Mouse (Mus musculus) midbrain, embryonic 16.5 days (tissue): Measurements from ENCODE around the gene Frs3. TPM values are rescaled to one million over a fixed set of nuclear protein-coding genes. Genes with fewer than 3 reads are reported as not detected.

Experiments
- ATAC-seq: fragments of 200-750 bp; cut with Nextera tagmentation; 2 replicates; pipeline ENCODE4 v1.8.0; 2017; ENCODE audit warnings: moderate TSS enrichment
- H3K27ac ChIP-seq: fragments of 300-500 bp; sonication (generic); 2 replicates; pipeline ENCODE4 v1.5.1; 2014; ENCODE audit warnings: mild to moderate bottlenecking, low read length, mixed read lengths
- H3K27me3 ChIP-seq: fragments of 300-500 bp; sonication (generic); 2 replicates; pipeline ENCODE4 v1.6.1; 2014; ENCODE audit warnings: low read depth, low read length, mixed read lengths; ENCODE audit not compliant: control insufficient read depth, insufficient read depth
- H3K36me3 ChIP-seq: fragments of 300-500 bp; sonication (generic); 2 replicates; pipeline ENCODE4 v1.6.1; 2014; ENCODE audit warnings: mild to moderate bottlenecking, low read length, moderate library complexity, mixed read lengths; ENCODE audit not compliant: control insufficient read depth, insufficient read depth
- H3K4me1 ChIP-seq: fragments of 300-500 bp; sonication (generic); 2 replicates; pipeline ENCODE4 v1.6.1; 2014; ENCODE audit warnings: mild to moderate bottlenecking, low read length, mixed read lengths; ENCODE audit not compliant: control insufficient read depth, insufficient read depth
- H3K4me2 ChIP-seq: fragments of 300-500 bp; sonication (generic); 2 replicates; pipeline ENCODE4 v1.6.1; 2014; ENCODE audit warnings: mild to moderate bottlenecking, low read length, mixed read lengths
- H3K4me3 ChIP-seq: fragments of 300-500 bp; sonication (generic); 2 replicates; pipeline ENCODE4 v1.5.1; 2014; ENCODE audit warnings: low read depth, mild to moderate bottlenecking, low read length, moderate library complexity, mixed read lengths
- H3K9ac ChIP-seq: fragments of 300-500 bp; sonication (generic); 2 replicates; pipeline ENCODE4 v1.6.1; 2014; ENCODE audit warnings: low read depth, low read length, mixed read lengths
- H3K9me3 ChIP-seq: fragments of 300-500 bp; sonication (generic); replicated peaks from 2 replicates; pipeline ENCODE4 v1.6.1; 2014; ENCODE audit warnings: mild to moderate bottlenecking, low read length, mixed read lengths; ENCODE audit not compliant: control insufficient read depth, poor library complexity, severe bottlenecking
- WGBS: fragments of 180-500 bp; shearing (Covaris S2); extraction: QIAGEN DNeasy Blood & Tissue Kit; methylation state at CpG from one replicate; pipeline ENCODE4 v1.1.7; 2014; 5-methylcytosine and 5-hydroxymethylcytosine counted together
- polyA plus RNA-seq: library from polyadenylated mRNA; unstranded; fragments of >200 nt; fragmentation: Nextera tagmentation; extraction: Ambion mirVana; gene quantifications from 2 replicates; pipeline ENCODE4 v1.2.1, GENCODE M21; 2015

Gene Frs3
- polyA plus RNA-seq, 1 experiment from 2014 or later, result 54.1 TPM

DNA sequence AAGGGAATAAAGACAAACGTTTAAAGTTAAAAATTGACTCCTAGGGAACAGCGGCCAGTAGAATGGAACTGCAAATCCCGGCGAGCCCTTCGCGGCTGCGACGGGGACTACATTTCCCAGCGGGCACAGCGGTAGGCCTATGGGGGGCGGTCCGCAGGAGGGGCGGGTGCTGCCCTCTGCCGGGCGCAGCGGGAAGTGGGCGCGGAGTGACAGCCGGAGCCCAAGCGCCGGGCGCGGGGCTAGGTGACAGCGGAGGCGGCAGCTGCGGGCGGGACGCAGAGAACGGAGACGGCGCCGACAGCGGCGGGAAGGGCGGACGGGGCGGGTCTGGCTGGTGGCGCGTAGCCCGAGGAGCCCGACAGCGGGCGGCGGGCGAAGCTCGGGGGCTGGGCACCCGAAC lies 48.0 kb downstream of the Frs3 start, which contains the start of gene Tfeb:
Tfeb (plus strand) TSS at position 175 of the 400 bp plus-strand sequence.
- no peaks in the 10 kb centered on the region for H3K36me3 ChIP-seq
- H3K4me3 ChIP-seq, result peak within 1 kb of the TSS; percentile 65
- H3K4me2 ChIP-seq, result peak within 1 kb of the TSS; percentile 94
- peak within 1 kb of the TSS; percentile 68 for H3K9ac ChIP-seq
- no peaks in the 10 kb centered on the region for H3K9me3 ChIP-seq
- H3K27ac ChIP-seq, result no peak within 1 kb of the TSS
- WGBS, result under 1% methylated on average over 38 of the region's 47 CpGs
- H3K4me1 ChIP-seq, result peaks cover 15% of the 10 kb centered on the region
- ATAC-seq, result peak; percentile 81
- H3K27me3 ChIP-seq, result peaks cover 17% of the 10 kb centered on the region

DNA sequence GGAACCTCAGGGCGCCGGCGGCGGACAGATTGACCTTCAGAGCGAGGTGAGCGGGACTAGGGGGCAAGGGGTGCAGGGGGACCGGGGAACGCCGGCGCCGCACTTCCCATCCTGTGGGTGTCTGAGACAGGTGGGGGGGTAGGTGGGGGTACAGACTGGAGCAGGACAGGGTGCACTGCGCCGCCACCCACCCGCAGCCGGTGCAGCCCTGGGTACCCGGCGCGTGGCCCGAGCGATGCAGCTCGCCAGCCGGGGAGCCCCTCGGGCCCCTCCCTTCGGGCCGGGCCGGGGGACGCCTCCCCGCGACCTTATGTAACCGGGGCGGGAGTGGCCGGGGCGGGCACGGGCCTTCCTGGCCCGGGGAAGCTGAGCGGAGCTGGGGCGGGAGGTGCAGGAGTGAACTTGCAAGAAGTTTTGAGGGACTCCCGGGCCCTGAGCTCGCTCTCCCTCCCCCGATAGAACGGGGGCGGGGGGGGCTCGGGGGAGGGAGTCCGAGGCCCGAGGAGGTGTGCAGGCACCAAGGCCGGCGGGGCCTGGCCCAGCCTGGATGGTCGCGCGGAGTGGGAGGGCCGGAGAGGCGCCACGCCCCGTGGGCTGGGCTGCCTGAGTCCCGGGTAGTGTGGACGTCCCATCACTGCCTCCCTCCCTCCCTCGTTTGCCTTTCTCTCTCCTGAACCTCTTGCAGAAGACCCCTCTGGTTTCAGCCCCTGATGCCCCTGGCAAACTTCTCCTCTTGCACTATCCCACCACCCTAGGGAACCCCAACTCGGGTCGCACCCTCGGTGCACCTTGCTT lies 48.6 kb downstream of the Frs3 start:
- Histone ChIP-seq H3K9me3 (no peaks in the 10 kb centered on the region), H3K4me2 (peak overlapping the region; percentile 94), H3K27ac (no peak overlapping the region), H3K4me3 (peak overlapping the region; percentile 65), H3K4me1 (peaks cover 15% of the 10 kb centered on the region), H3K9ac (peak overlapping the region; percentile 68), H3K27me3 (peaks cover 17% of the 10 kb centered on the region), H3K36me3 (no peaks in the 10 kb centered on the region)
- ATAC-seq, result peak; percentile 78
- WGBS, result under 1% methylated on average over 35 of the region's 60 CpGs

DNA sequence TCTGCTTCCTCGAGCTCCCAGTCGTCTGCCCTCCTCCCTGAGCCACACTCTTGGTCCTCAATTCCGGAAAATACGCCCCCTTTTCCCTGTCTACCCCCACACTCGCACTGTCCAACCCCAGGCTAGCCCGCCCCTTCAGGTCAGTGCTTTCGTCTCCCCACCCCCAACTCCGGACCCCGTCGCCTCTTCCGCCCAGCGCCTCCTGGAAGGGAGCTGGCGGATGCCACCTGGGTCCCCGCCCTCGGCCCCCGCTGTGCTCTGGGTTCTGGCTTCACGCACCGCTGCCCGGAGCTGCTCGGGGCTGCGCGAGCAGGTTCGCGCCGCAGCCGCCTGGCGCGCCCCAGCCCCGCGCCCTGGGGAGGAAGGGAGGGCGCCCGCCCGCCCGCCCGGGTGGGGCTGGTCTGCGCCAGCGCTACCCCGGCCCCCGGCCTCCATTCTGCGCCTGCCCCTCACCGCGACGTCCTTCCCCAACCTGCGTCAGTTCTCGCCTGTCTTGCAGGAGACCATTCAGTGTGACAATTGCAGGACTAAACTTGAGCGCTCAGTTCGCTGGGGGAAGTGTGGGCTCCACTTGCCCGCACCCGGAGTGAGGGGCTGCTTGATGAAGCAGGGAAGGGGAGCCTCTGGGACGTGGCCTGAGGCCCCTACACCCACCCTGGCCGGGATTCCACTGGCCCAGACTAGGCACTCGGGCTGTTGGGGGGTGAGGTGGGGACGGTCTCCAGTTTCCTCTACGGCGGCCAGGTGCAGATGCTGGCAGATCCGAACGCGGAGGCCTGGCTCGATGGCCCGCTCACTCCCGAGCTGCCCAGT lies 49.4 kb downstream of the Frs3 start:
- Histone ChIP-seq H3K4me2 (peak overlapping the region; percentile 94), H3K27me3 (peaks cover 17% of the 10 kb centered on the region), H3K4me1 (peaks cover 15% of the 10 kb centered on the region), H3K36me3 (no peaks in the 10 kb centered on the region), H3K9me3 (no peaks in the 10 kb centered on the region), H3K4me3 (peak overlapping the region; percentile 65), H3K27ac (no peak overlapping the region), H3K9ac (peak overlapping the region; percentile 60)
- ATAC-seq, result peak; percentile 30
- WGBS, result under 1% methylated on average over 40 of the region's 61 CpGs

DNA sequence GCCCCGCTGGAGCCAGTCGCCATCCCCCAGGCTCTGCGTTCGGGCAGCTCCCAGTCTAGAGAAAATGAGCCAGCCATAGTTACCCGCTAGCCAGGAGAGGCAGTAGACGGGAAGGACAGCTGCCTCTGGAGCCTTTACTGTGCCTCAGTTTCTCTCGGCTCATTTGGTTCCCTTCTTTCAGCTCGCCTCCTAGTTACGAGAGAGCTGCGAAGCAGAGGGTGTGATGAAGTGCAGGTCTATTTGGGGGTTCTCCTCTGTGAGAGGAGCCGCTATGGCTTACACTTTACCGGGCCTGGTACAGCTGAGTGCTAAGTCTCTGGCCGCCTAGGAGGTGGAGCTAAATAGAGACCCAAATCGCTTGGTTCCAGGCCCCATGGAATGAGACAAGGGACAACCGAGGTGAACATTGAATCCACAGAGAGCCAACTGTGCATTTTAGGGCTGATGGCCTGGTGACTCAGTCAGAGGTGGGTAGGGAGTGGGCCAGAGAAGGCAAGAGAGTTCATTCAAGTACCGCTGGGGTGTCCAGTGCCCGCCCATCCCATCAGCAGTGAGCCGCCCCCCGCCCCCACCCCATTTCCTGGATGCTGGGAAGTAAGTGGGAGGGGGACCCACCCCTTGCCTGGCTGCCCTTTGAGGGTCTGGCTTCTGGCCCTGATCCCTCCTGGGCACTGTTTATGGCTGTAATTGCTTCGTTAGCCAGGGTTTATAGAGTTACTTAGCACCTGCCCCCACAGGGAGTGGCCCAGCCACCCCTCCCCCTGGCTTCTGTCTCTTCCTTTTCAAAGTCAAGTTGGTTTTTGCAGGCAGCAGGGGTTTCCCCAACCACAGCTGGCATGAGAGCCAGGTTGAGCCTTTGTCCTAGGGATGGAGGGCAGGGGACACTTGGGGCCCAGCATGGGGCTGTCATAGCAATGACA lies 50.3 kb downstream of the Frs3 start:
- Histone ChIP-seq H3K27ac (no peak overlapping the region), H3K4me1 (peaks cover 15% of the 10 kb centered on the region), H3K27me3 (peaks cover 17% of the 10 kb centered on the region), H3K36me3 (no peaks in the 10 kb centered on the region), H3K9ac (peak overlapping the region; percentile 60; the same call in 1 of the 2 replicates), H3K4me2 (peak overlapping the region; percentile 94), H3K9me3 (no peaks in the 10 kb centered on the region), H3K4me3 (no peak overlapping the region)
- 7% methylated on average over 20 of the region's 20 CpGs for WGBS
- no peak for ATAC-seq

DNA sequence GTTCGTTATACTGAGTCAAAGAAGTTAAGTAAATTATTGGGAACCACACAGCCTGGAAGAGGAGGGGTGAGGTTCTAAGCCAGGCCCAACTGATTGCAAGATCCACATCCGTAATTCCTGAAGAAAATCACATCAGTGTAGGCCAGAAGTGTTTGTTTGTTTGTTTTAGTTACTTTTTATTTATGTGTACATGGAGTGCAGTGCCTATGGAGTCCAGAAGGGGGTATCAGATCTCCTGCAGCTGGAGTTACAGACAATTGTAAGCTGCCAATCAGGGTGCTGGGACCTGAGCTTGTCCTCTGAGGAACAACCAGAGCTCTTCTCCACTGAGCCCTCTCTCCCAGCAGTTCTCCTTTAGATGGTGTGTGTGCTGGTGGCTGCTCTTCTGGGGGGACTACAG lies 51.4 kb downstream of the Frs3 start:
- Histone ChIP-seq H3K9me3 (no peaks in the 10 kb centered on the region), H3K27me3 (peaks cover 17% of the 10 kb centered on the region), H3K4me1 (peaks cover 15% of the 10 kb centered on the region), H3K27ac (no peak overlapping the region), H3K9ac (no peak overlapping the region), H3K36me3 (no peaks in the 10 kb centered on the region), H3K4me2 (no peak overlapping the region), H3K4me3 (no peak overlapping the region)
- 53% methylated on average over 2 of the region's 2 CpGs for WGBS
- ATAC-seq, result no peak

DNA sequence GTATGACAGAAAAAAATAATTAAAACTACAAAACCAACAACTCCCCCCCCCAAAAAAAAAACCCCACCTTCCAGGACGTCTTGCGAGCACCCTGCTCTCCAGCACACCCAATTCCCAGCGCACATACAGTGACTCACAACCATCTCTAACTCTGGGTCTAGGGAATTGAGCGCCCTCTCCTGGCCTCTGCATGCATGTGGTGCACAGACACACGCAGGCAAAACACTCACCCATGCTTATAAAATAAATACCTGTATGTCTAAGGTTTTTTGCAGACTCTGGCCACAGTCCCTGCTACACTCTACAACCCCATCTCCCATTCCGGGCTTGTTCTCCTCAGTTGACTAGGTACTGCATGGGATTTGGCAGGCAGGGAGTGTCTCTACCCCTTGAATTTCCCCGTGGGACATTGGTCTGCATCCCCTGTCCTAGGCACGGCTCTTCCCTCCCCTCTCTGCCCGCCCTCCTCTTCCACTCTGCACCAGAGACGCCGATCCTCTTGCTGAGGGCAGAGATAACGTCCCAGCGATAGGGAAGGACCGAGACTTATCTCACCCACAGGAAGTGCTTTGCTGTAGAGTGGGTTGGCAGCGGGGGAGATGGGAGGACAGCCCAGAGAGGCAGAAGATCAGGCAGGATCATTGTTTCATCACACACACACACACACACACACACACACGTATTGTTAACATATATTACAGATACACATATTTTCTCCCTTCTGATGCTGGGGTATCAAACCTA lies 54.3 kb downstream of the Frs3 start:
- no peak for ATAC-seq
- no peak overlapping the region for H3K27ac ChIP-seq

DNA sequence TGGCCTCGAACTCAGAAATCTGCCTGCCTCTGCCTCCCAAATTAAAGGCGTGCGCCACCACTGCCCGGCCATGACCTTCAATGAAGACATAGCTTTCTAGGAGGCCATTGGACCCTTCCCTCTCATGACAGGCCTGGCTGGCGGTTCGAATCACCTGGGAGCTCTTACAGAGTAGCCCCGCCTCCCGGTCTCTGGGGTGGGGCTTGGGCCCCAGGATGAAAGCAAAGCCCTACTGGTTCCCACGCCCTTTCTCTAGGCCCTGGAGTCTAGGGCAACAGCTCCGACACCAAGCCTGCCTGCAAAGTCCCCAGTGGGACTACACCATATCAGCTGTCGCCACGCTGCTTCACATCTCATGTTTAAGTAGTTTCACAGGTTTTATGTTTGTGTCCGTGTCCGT lies 55.3 kb downstream of the Frs3 start:
- H3K36me3 ChIP-seq, result no peaks in the 10 kb centered on the region
- WGBS, result 94% methylated on average over 14 of the region's 14 CpGs
- H3K4me1 ChIP-seq, result no peaks in the 10 kb centered on the region
- H3K27ac ChIP-seq, result no peak overlapping the region
- H3K9me3 ChIP-seq, result no peaks in the 10 kb centered on the region
- no peak overlapping the region for H3K9ac ChIP-seq
- H3K27me3 ChIP-seq, result peaks cover 3% of the 10 kb centered on the region; the same call in 1 of the 2 replicates
- H3K4me3 ChIP-seq, result no peak overlapping the region
- no peak for ATAC-seq
- H3K4me2 ChIP-seq, result no peak overlapping the region

More for the DNA sequence above, 54.3 kb downstream of the Frs3 start:
- H3K27me3 ChIP-seq, result peaks cover 7% of the 10 kb centered on the region; the same call in 1 of the 2 replicates
- H3K4me2 ChIP-seq, result no peak overlapping the region
- WGBS, result 56% methylated on average over 16 of the region's 16 CpGs
- H3K9me3 ChIP-seq, result no peaks in the 10 kb centered on the region
- no peak overlapping the region for H3K9ac ChIP-seq
- H3K4me3 ChIP-seq, result no peak overlapping the region
- peaks cover 5% of the 10 kb centered on the region for H3K4me1 ChIP-seq
- H3K36me3 ChIP-seq, result no peaks in the 10 kb centered on the region

DNA sequence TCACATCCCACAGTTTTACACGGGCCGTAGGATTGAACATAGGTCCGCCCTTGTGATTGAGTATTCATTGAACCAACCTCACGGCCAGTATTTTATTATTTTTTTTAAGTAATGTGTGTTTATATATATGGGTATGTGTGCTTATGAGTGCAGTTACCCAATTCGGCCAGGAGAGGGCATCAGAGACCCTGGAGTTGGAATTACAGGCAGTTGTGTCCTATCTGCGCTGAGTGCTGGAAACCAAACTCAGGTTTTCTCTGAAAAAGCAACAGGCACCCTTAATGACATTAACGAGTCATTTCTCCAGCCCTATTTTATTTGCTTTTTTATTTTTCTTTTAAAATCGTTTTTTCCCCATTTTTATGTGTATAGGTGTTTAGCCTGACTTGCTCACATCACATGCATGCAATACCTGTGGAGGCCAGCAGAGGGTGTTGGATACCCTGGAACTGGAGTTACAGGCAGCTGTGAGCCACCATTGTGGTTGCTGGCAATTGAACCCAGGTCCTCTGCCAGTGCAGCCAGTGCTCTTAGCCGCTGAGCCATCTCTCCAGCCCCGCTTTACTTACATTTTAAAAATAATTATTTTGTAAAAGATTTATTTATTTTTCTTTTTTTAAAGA lies 56.0 kb downstream of the Frs3 start:
- ATAC-seq, result no peak
- no peaks in the 10 kb centered on the region for H3K27me3 ChIP-seq
- no peak overlapping the region for H3K4me3 ChIP-seq
- 89% methylated on average over 10 of the region's 10 CpGs for WGBS
- H3K27ac ChIP-seq, result no peak overlapping the region
- no peaks in the 10 kb centered on the region for H3K9me3 ChIP-seq
- no peak overlapping the region for H3K9ac ChIP-seq
- no peaks in the 10 kb centered on the region for H3K36me3 ChIP-seq
- no peaks in the 10 kb centered on the region for H3K4me1 ChIP-seq
- H3K4me2 ChIP-seq, result no peak overlapping the region
